Mouse (Mus musculus) CH12.LX (cell line): ENCODE measurements at regions not wholly inside any gene's neighbourhood (a gene's known extent, or its start where the extent isn't known, plus 50 kb on each side); places are given as distances from the start of the nearest gene placed in this dataset.

ENCODE experiments used
- CHD2 ChIP-seq: IDR thresholded peaks from 2 replicates; pipeline ENCODE4 v1.6.1; 2011; ENCODE audit warnings: low read length, improper control_type of control experiment
- ELF1 ChIP-seq: IDR thresholded peaks from 2 replicates; pipeline ENCODE4 v1.6.1; 2014; ENCODE audit warnings: low read depth, mild to moderate bottlenecking, inconsistent platforms, low read length, improper control_type of control experiment
- EP300 ChIP-seq: IDR thresholded peaks from 2 replicates; pipeline ENCODE4 v1.6.1; 2011; ENCODE audit warnings: low read length, improper control_type of control experiment
- HCFC1 ChIP-seq: IDR thresholded peaks from 2 replicates; pipeline ENCODE4 v1.6.1; 2012; ENCODE audit warnings: low read depth, mild to moderate bottlenecking, inconsistent platforms, low read length, improper control_type of control experiment
- POLR2A ChIP-seq: IDR thresholded peaks from 2 replicates; pipeline ENCODE4 v1.6.1; 2011; ENCODE audit warnings: low read depth, mild to moderate bottlenecking, improper control_type of control experiment, low read length
- POLR2AphosphoS2 ChIP-seq: IDR thresholded peaks from 2 replicates; pipeline ENCODE4 v1.6.1; 2011; ENCODE audit warnings: low read depth, low read length, improper control_type of control experiment
- USF1 ChIP-seq: IDR thresholded peaks from 2 replicates; pipeline ENCODE4 v1.6.1; 2014; ENCODE audit warnings: low read depth, mild to moderate bottlenecking, inconsistent platforms, low read length, improper control_type of control experiment
- ZC3H11A ChIP-seq: IDR thresholded peaks from 2 replicates; pipeline ENCODE4 v1.6.1; 2012; ENCODE audit warnings: low read depth, mild to moderate bottlenecking, inconsistent platforms, low read length, improper control_type of control experiment

- TF ChIP-seq USF1 (no peak), EP300 (no peak), POLR2AphosphoS2 (no peak), POLR2A (no peak), ZC3H11A (no peak), CHD2 (no peak), HCFC1 (no peak), ELF1 (no peak)
Observed at GRCm38 (mm10) chr11:18123031-18123430, 169.4 kb upstream of the Etaa1 start.
